Mouse (Mus musculus): ENCODE data around the gene Kmt2d. TPM values are rescaled to one million over a fixed set of nuclear protein-coding genes. Genes with fewer than 3 reads are reported as not detected.
A peak's percentile ranks its signal among the peaks of the same experiment; 100 is the strongest.

Gene Kmt2d
- total and polyA plus RNA-seq, 2 experiments from 2014 or later, result 6.0 to 31.6 TPM

DNA sequence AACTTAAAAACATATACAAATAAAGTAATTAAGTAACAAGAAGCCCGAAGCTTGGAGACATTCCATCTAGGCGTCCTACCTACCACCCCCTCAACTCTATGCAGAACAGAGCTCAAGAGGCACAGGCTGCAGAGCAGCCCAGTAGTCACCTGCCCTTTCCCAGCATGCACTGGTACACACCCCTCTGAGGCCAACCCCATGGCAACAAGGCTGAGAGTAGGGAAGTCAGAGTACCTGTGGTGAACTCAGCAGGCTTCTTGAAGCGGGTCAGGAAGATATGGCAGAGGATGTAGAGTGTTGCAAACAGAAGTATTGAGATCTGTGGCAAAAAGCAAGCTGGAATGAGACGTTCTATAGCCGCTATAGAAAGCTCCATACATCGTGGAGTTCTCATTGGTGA is 43.9 kb upstream of the Kmt2d start:
- Histone ChIP-seq H3K27ac (ENCODE audit: low read depth) (no peak overlapping the region), H3K9ac (replicated peaks; ENCODE audit: low read depth, low read length) (no peak overlapping the region), H3K4me1 (ENCODE audit: control insufficient read depth, insufficient read depth) (peaks cover 12% of the 10 kb centered on the region), H3K4me3 (ENCODE audit: low read depth, low read length) (no peak overlapping the region), H3K36me3 (replicated peaks; ENCODE audit: control insufficient read depth, insufficient read depth, low read length) (peaks cover 52% of the 10 kb centered on the region), H3K4me2 (ENCODE audit: low read depth, low read length) (no peak overlapping the region), H3K9me3 (replicated peaks; ENCODE audit: control insufficient read depth, low read length) (no peaks in the 10 kb centered on the region), H3K27me3 (ENCODE audit: control insufficient read depth, insufficient read depth, low read length) (no peaks in the 10 kb centered on the region)
- no peak for DNase-seq (ENCODE audit: low spot score)
- TF ChIP-seq CTCF (IDR thresholded peaks at IDR 0.05; ENCODE audit: low read depth) (no peak), EP300 (IDR thresholded peaks at IDR 0.05; ENCODE audit: low read depth) (no peak)
- ATAC-seq (ENCODE audit: insufficient read depth, low read depth), result no peak
- 88% methylated on average over 6 of the region's 6 CpGs for WGBS

DNA sequence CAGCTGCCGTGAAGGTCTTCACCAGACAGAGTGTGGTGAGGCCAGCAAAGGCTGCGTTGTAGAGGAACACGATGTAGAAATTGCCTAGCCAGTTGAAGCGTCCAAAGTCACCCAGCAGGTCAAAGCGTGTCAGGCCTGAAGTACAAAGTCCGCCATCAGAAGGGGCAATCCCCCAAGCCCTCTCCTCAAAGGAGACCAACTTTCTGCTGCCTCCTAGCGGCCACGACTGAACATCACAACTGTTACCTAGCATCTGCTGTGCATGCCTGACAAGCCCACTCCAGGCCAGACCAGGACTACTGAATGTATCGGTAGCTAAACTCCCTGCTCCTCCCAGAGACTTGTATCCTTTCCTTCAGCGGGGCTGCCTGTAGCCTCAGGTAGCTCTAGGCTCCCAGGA is 33.7 kb upstream of the Kmt2d start:
- H3K4me3 ChIP-seq (ENCODE audit: low read depth, low read length), result no peak overlapping the region
- WGBS, result 37% methylated on average over 10 of the region's 10 CpGs
- H3K27me3 ChIP-seq (ENCODE audit: control insufficient read depth, insufficient read depth, low read length), result 0 out of 2 replicates have a peak, but pooled peaks cover 3% of the 10 kb centered on the region
- H3K9ac ChIP-seq (replicated peaks; ENCODE audit: low read depth, low read length), result no peak overlapping the region
- no peak for DNase-seq (ENCODE audit: low spot score)
- no peak for TF ChIP-seq EP300 (IDR thresholded peaks at IDR 0.05; ENCODE audit: low read depth)
- peak; percentile 55 for TF ChIP-seq CTCF (IDR thresholded peaks at IDR 0.05; ENCODE audit: low read depth)
- no peaks in the 10 kb centered on the region for H3K4me1 ChIP-seq (ENCODE audit: control insufficient read depth, insufficient read depth)
- H3K9me3 ChIP-seq (replicated peaks; ENCODE audit: control insufficient read depth, low read length), result no peaks in the 10 kb centered on the region
- ATAC-seq (ENCODE audit: insufficient read depth, low read depth), result no peak
- no peak overlapping the region for H3K4me2 ChIP-seq (ENCODE audit: low read depth, low read length)
- peaks cover 60% of the 10 kb centered on the region for H3K36me3 ChIP-seq (replicated peaks; ENCODE audit: control insufficient read depth, insufficient read depth, low read length)
- H3K27ac ChIP-seq (ENCODE audit: low read depth), result no peak overlapping the region

- no peak for DNase-seq (ENCODE audit: low spot score)
- no peak overlapping the region for H3K4me2 ChIP-seq (ENCODE audit: low read depth, low read length)
- H3K9ac ChIP-seq (replicated peaks; ENCODE audit: low read depth, low read length), result no peak overlapping the region
- no peak for ATAC-seq (ENCODE audit: insufficient read depth, low read depth)
- H3K4me1 ChIP-seq (ENCODE audit: control insufficient read depth, insufficient read depth), result peaks cover 10% of the 10 kb centered on the region; the same call in 1 of the 2 replicates
- H3K9me3 ChIP-seq (replicated peaks; ENCODE audit: control insufficient read depth, low read length), result no peaks in the 10 kb centered on the region
- peaks cover 39% of the 10 kb centered on the region for H3K36me3 ChIP-seq (replicated peaks; ENCODE audit: control insufficient read depth, insufficient read depth, low read length)
- H3K4me3 ChIP-seq (ENCODE audit: low read depth, low read length), result no peak overlapping the region
- no peak overlapping the region for H3K27ac ChIP-seq (ENCODE audit: low read depth)
- WGBS, result 73% methylated on average over 2 of the region's 2 CpGs
- TF ChIP-seq EP300 (IDR thresholded peaks at IDR 0.05; ENCODE audit: low read depth) (no peak), CTCF (IDR thresholded peaks at IDR 0.05; ENCODE audit: low read depth) (no peak)
- H3K27me3 ChIP-seq (ENCODE audit: control insufficient read depth, insufficient read depth, low read length), result peaks cover 19% of the 10 kb centered on the region
Observed at GRCm38 (mm10) chr15:98902600-98902999, 31.6 kb upstream of the Kmt2d start.

DNA sequence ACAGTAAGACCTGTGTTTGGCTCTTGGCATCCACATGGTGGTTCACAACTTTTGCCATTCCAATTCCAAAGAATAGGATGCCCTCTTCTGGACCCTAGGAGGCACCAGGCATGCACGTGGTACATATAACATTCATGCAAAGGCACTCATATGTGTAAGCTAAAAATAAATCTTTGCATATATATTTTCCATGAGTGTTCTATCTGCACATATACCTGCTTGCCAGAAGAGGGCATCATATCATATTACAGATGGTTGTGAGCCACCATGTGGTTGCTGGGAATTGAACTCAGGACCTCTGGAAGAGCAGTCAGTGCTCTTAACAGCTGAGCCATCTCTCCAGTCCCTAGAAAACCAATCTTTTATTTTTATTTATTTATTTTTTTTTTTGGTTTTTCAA is 30.5 kb upstream of the Kmt2d start:
- Histone ChIP-seq H3K27me3 (ENCODE audit: control insufficient read depth, insufficient read depth, low read length) (peaks cover 30% of the 10 kb centered on the region), H3K9ac (replicated peaks; ENCODE audit: low read depth, low read length) (no peak overlapping the region), H3K9me3 (replicated peaks; ENCODE audit: control insufficient read depth, low read length) (no peaks in the 10 kb centered on the region), H3K27ac (ENCODE audit: low read depth) (no peak overlapping the region), H3K4me2 (ENCODE audit: low read depth, low read length) (no peak overlapping the region), H3K4me1 (ENCODE audit: control insufficient read depth, insufficient read depth) (peaks cover 15% of the 10 kb centered on the region; the same call in 1 of the 2 replicates), H3K4me3 (ENCODE audit: low read depth, low read length) (no peak overlapping the region), H3K36me3 (replicated peaks; ENCODE audit: control insufficient read depth, insufficient read depth, low read length) (peaks cover 32% of the 10 kb centered on the region)
- WGBS, result 50% methylated on average over 1 of the region's 1 CpGs
- DNase-seq (ENCODE audit: low spot score), result no peak
- TF ChIP-seq EP300 (IDR thresholded peaks at IDR 0.05; ENCODE audit: low read depth) (no peak), CTCF (IDR thresholded peaks at IDR 0.05; ENCODE audit: low read depth) (no peak)
- no peak for ATAC-seq (ENCODE audit: insufficient read depth, low read depth)

DNA sequence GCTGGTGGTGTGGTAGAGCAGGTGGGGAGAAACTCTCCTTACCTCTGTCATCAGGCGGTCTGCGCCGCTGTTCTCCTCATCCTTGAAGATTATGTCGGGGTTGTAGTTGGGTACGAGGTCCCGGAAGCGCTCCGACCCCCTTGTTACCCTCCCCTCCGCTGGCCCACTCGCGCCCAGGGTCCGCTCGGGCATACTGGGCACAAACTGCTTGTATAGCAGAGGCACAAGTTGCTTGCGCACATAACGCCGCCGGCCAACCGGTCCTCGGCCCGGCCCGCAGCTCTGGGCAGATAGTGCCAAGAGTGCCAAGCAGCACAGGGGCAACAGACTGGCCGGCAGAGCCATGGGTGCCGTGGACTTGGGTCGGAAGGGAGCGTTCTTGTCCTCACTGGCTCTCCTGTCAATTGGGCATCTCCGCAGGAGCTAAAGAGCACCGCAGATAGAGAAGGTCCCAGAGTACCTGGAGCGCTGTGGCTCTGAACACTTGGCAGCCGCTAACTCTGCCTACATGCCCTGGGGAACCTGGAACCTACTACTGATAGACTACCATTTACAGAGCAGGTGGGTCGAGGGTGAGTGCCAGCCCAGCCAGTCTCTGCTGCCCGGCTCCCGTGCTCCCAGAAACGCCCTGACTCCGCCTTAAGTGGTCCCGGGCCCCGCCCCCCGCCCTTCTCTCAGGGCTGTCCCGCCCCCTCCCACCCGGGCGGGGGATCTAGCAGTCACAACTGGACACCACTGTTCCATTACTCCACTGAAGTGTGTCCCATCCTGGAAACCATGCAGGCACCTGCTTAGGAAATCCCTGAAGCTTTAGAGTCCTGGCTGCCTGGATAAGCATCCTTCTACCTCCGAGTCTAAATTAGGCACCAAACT is 27.2 kb upstream of the Kmt2d start, which contains the start of gene Dhh:
Gene Dhh (minus strand): TSS at position 613 of the 873 bp plus-strand sequence.
- TF ChIP-seq CTCF (IDR thresholded peaks at IDR 0.05; ENCODE audit: low read depth) (no peak), EP300 (IDR thresholded peaks at IDR 0.05; ENCODE audit: low read depth) (no peak)
- DNase-seq (ENCODE audit: low spot score), result no peak
- Histone ChIP-seq H3K4me3 (ENCODE audit: low read depth, low read length) (peak within 1 kb of the TSS; percentile 37), H3K4me2 (ENCODE audit: low read depth, low read length) (peak within 1 kb of the TSS; percentile 53), H3K9ac (replicated peaks; ENCODE audit: low read depth, low read length) (0 out of 2 replicates have a peak within 1 kb of the TSS, but pooled peaks have one; percentile 17), H3K4me1 (ENCODE audit: control insufficient read depth, insufficient read depth) (peaks cover 33% of the 10 kb centered on the region), H3K27me3 (ENCODE audit: control insufficient read depth, insufficient read depth, low read length) (peaks cover 63% of the 10 kb centered on the region), H3K27ac (ENCODE audit: low read depth) (no peak within 1 kb of the TSS), H3K9me3 (replicated peaks; ENCODE audit: control insufficient read depth, low read length) (no peaks in the 10 kb centered on the region), H3K36me3 (replicated peaks; ENCODE audit: control insufficient read depth, insufficient read depth, low read length) (0 out of 2 replicates have a peak, but pooled peaks cover under 1% of the 10 kb centered on the region)
- WGBS, result 2% methylated on average over 38 of the region's 41 CpGs
- no peak for ATAC-seq (ENCODE audit: insufficient read depth, low read depth)
